Mouse (Mus musculus) CH12.LX (cell line): Measurements from ENCODE around the gene Ascc1. TPM values are rescaled to one million over a fixed set of nuclear protein-coding genes. Genes with fewer than 3 reads are reported as not detected.

Experiments used
- DNase-seq: peaks from one replicate; pipeline ENCODE4 v3.0.0-alpha.2; 2013; ENCODE audit errors: extremely low read depth
- H3K27ac ChIP-seq: 2 replicates; pipeline ENCODE4 v1.5.1; 2012; ENCODE audit warnings: low read depth, mild to moderate bottlenecking, control low read depth, moderate library complexity; ENCODE audit not compliant: insufficient read depth
- H3K27me3 ChIP-seq: replicated peaks from 2 replicates; pipeline ENCODE3; 2012; ENCODE audit warnings: inconsistent platforms
- H3K36me3 ChIP-seq, 2 experiments: replicated peaks in 1 of 2; 2 replicates each; pipeline versions ENCODE3 to v1.6.1; 2012; ENCODE audit warnings: inconsistent platforms in 1 of 2, low read length in 1 of 2, mild to moderate bottlenecking in 1 of 2, mixed read lengths in 1 of 2, moderate library complexity in 1 of 2; ENCODE audit not compliant: control insufficient read depth in 1 of 2, insufficient read depth in 1 of 2
- H3K4me1 ChIP-seq, 2 experiments: 2 replicates each; pipeline ENCODE4 v1.6.1; 2012; ENCODE audit warnings: inconsistent platforms in 1 of 2, moderate library complexity in 1 of 2; ENCODE audit not compliant: insufficient read depth in 2 of 2, control insufficient read depth in 1 of 2
- H3K4me2 ChIP-seq: 2 replicates; pipeline ENCODE4 v1.6.1; 2012; ENCODE audit warnings: low read depth, mild to moderate bottlenecking, control low read depth; ENCODE audit not compliant: poor library complexity, insufficient read depth, severe bottlenecking
- H3K4me3 ChIP-seq, 3 experiments: fragments of 150-350 bp in 1 of 3; sonication (generic) in 1 of 3; replicated peaks in 1 of 3; 2 replicates each; pipeline versions ENCODE3 to v1.5.1; 2011 to 2012; ENCODE audit warnings: low read depth in 2 of 3, low read length in 2 of 3, mild to moderate bottlenecking in 2 of 3, moderate library complexity in 2 of 3, control low read depth in 1 of 3, improper control_type of control experiment in 1 of 3, inconsistent platforms in 1 of 3, mixed read lengths in 1 of 3; ENCODE audit not compliant: poor library complexity in 1 of 3
- H3K79me2 ChIP-seq: replicated peaks from 2 replicates; pipeline ENCODE4 v1.6.1; 2012; ENCODE audit warnings: mild to moderate bottlenecking, moderate library complexity; ENCODE audit not compliant: control insufficient read depth, poor library complexity, insufficient read depth, severe bottlenecking; ENCODE audit errors: extremely low read depth
- H3K9ac ChIP-seq: 2 replicates; pipeline ENCODE4 v1.6.1; 2012; ENCODE audit warnings: low read depth, mild to moderate bottlenecking, control low read depth, moderate library complexity; ENCODE audit not compliant: insufficient read depth
- H3K9me3 ChIP-seq: replicated peaks from 2 replicates; pipeline ENCODE3; 2012; ENCODE audit warnings: low read length, inconsistent platforms, mixed read lengths
- BHLHE40 ChIP-seq: IDR thresholded peaks from 2 replicates; pipeline ENCODE4 v1.6.1; 2011; ENCODE audit warnings: mild to moderate bottlenecking, low read depth, low read length, improper control_type of control experiment
- CHD1 ChIP-seq: IDR thresholded peaks from 2 replicates; pipeline ENCODE4 v1.6.1; 2012; ENCODE audit warnings: low read depth, low read length, improper control_type of control experiment, inconsistent platforms
- E2F4 ChIP-seq: IDR thresholded peaks from 2 replicates; pipeline ENCODE4 v1.6.1; 2011; ENCODE audit warnings: low read depth, low read length, improper control_type of control experiment; ENCODE audit not compliant: insufficient replicate concordance
- ETS1 ChIP-seq: conservative IDR thresholded peaks from 2 replicates; pipeline ENCODE4 v1.6.1; 2012; ENCODE audit warnings: low read depth, mild to moderate bottlenecking, inconsistent platforms, low read length, improper control_type of control experiment, moderate library complexity
- JUND ChIP-seq: conservative IDR thresholded peaks from 2 replicates; pipeline ENCODE4 v1.6.1; 2011; ENCODE audit warnings: low read depth, low read length, improper control_type of control experiment
- KAT2A ChIP-seq: IDR thresholded peaks from 2 replicates; pipeline ENCODE4 v1.6.1; 2012; ENCODE audit warnings: low read length, improper control_type of control experiment, inconsistent platforms; ENCODE audit not compliant: insufficient replicate concordance
- MAFK ChIP-seq: IDR thresholded peaks from 2 replicates; pipeline ENCODE4 v1.6.1; 2011; ENCODE audit warnings: low read length, improper control_type of control experiment; ENCODE audit not compliant: insufficient replicate concordance
- MAX ChIP-seq: IDR thresholded peaks from 2 replicates; pipeline ENCODE4 v1.6.1; 2011; ENCODE audit warnings: low read length, improper control_type of control experiment
- MEF2A ChIP-seq: IDR thresholded peaks from 2 replicates; pipeline ENCODE4 v1.6.1; 2014; ENCODE audit warnings: low read depth, mild to moderate bottlenecking, inconsistent platforms, low read length, improper control_type of control experiment, borderline replicate concordance
- MXI1 ChIP-seq: IDR thresholded peaks from 2 replicates; pipeline ENCODE4 v1.6.1; 2011; ENCODE audit warnings: mild to moderate bottlenecking, low read depth, low read length, improper control_type of control experiment
- MYC ChIP-seq: IDR thresholded peaks from 2 replicates; pipeline ENCODE4 v1.6.1; 2011; ENCODE audit warnings: low read depth, mild to moderate bottlenecking, improper control_type of control experiment, low read length
- NELFE ChIP-seq: IDR thresholded peaks from 2 replicates; pipeline ENCODE4 v1.6.1; 2011; ENCODE audit warnings: low read depth, low read length, improper control_type of control experiment
- PAX5 ChIP-seq: IDR thresholded peaks from 2 replicates; pipeline ENCODE4 v1.6.1; 2012; ENCODE audit warnings: low read length, inconsistent platforms, mixed read lengths
- POLR2AphosphoS2 ChIP-seq: IDR thresholded peaks from 2 replicates; pipeline ENCODE4 v1.6.1; 2011; ENCODE audit warnings: low read depth, low read length, improper control_type of control experiment
- RAD21 ChIP-seq: IDR thresholded peaks from 2 replicates; pipeline ENCODE4 v1.6.1; 2011; ENCODE audit warnings: low read depth, mild to moderate bottlenecking, low read length, improper control_type of control experiment, moderate library complexity
- TCF12 ChIP-seq: IDR thresholded peaks from 2 replicates; pipeline ENCODE4 v1.6.1; 2014; ENCODE audit warnings: low read depth, mild to moderate bottlenecking, inconsistent platforms, low read length, improper control_type of control experiment
- UBTF ChIP-seq: IDR thresholded peaks from 2 replicates; pipeline ENCODE4 v1.6.1; 2012; ENCODE audit warnings: low read depth, mild to moderate bottlenecking, inconsistent platforms, low read length, improper control_type of control experiment, moderate library complexity
- USF2 ChIP-seq: conservative IDR thresholded peaks from 2 replicates; pipeline ENCODE4 v1.6.1; 2011; ENCODE audit warnings: low read depth, low read length, improper control_type of control experiment
- ZC3H11A ChIP-seq: IDR thresholded peaks from 2 replicates; pipeline ENCODE4 v1.6.1; 2012; ENCODE audit warnings: low read depth, mild to moderate bottlenecking, inconsistent platforms, low read length, improper control_type of control experiment
- ZKSCAN1 ChIP-seq: IDR thresholded peaks from 2 replicates; pipeline ENCODE4 v1.6.1; 2012; ENCODE audit warnings: low read depth, inconsistent platforms, low read length, improper control_type of control experiment, borderline replicate concordance
- dilution Hi-C: fragments of 300-500 bp; cut with MboI; formaldehyde crosslinking; loops from 2 replicates; pipeline ENCODE4 v1.14.3; 2020; ENCODE audit warnings: low sequenced_read_pairs; ENCODE audit not compliant: extremely low pct_unique_long_range_greater_than_20kb, extremely low pct_ligation_motif_present
- in situ Hi-C: fragments of 300-500 bp; cut with MboI; formaldehyde crosslinking; loops from 3 replicates; pipeline ENCODE4 v1.14.3; 2019; ENCODE audit warnings: low sequenced_read_pairs, low pct_ligation_motif_present, low pct_unique_long_range_greater_than_20kb, mixed read lengths
- polyA plus RNA-seq: library from polyadenylated mRNA; unstranded; fragments of >175 nt; gene quantifications from 2 replicates; pipeline ENCODE4 v1.2.1, GENCODE M21; 2012; ENCODE audit warnings: low read depth; ENCODE audit not compliant: insufficient read length
- total RNA-seq, 2 experiments: library from RNA; depleted of rRNA; stranded (reverse); fragments of 300-350 nt in 1 of 2; fragments of >200 nt in 1 of 2; gene quantifications; 2 replicates each; pipeline ENCODE4 v1.2.3; 2012 to 2014

Gene Ascc1
- total and polyA plus RNA-seq, 3 experiments = 20.1 to 25.5 (median 25.4) TPM

- Histone ChIP-seq H3K4me3 (no peak overlapping the region), H3K9me3 (no peaks in the 10 kb centered on the region), H3K79me2 (no peaks in the 10 kb centered on the region), H3K4me2 (no peak overlapping the region), H3K27me3 (no peaks in the 10 kb centered on the region)
- in situ Hi-C loops = no loop called here
- TF ChIP-seq BHLHE40 (no peak), ZKSCAN1 (no peak), MAX (no peak), UBTF (no peak), MEF2A (no peak), NELFE (no peak), USF2 (no peak), KAT2A (no peak), CHD1 (no peak), ETS1 (no peak), POLR2AphosphoS2 (no peak), PAX5 (no peak), ZC3H11A (no peak), E2F4 (no peak), MYC (no peak), JUND (no peak), TCF12 (no peak), RAD21 (no peak)
- TF ChIP-seq, all 38 proteins: peak for 0
- Histone ChIP-seq H3K4me1 (peaks cover 40 to 87% of the 10 kb centered on the region in 2 experiments), H3K27ac (no peak overlapping the region), H3K9ac (no peak overlapping the region), H3K36me3 (no peaks in the 10 kb centered on the region)
- dilution Hi-C loops = no loop called here
- DNase-seq = no peak
Observed at GRCm38 (mm10) chr10:59977141-59977540, 25.5 kb upstream of the Ascc1 start.

- H3K9ac ChIP-seq = no peak overlapping the region
- H3K27ac ChIP-seq = no peak overlapping the region
- dilution Hi-C loops (no loop called here), in situ Hi-C loops (no loop called here)
- TF ChIP-seq MAFK (0 out of 2 replicates have a peak, but pooled peaks have one; percentile 39), MXI1 (no peak)
- H3K4me1 ChIP-seq = peaks cover 45 to 89% of the 10 kb centered on the region in 2 experiments
- no peak overlapping the region for H3K4me3 ChIP-seq
- H3K4me2 ChIP-seq = no peak overlapping the region
- H3K9me3 ChIP-seq = no peaks in the 10 kb centered on the region
- H3K27me3 ChIP-seq = no peaks in the 10 kb centered on the region
- no peak for DNase-seq
- H3K36me3 ChIP-seq = no peaks in the 10 kb centered on the region
- no peaks in the 10 kb centered on the region for H3K79me2 ChIP-seq
Observed at GRCm38 (mm10) chr10:59977715-59978343, 24.8 kb upstream of the Ascc1 start.
